Mouse (Mus musculus) spleen, adult 2 months (tissue): ENCODE results near the gene Clec18a.

Experiments
- CTCF ChIP-seq: fragments of 200-500 bp; IDR thresholded peaks from 2 replicates; pipeline ENCODE4 v1.5.1; 2011; ENCODE audit warnings: mild to moderate bottlenecking, inconsistent platforms; ENCODE audit not compliant: insufficient read depth, insufficient read length, insufficient replicate concordance; ENCODE audit errors: extremely low read depth
- POLR2A ChIP-seq: fragments of 200-500 bp; IDR thresholded peaks from 2 replicates; pipeline ENCODE4 v1.6.1; 2011; ENCODE audit warnings: low read depth, low read length, inconsistent platforms

- TF ChIP-seq CTCF: no peak
- TF ChIP-seq POLR2A: no peak
Observed at GRCm38 (mm10) chr8:111048694-111049093, 43.5 kb downstream of the Clec18a start.
